Mouse (Mus musculus) ES-E14 (cell line): ENCODE data around the gene Nlgn3.

Experiments
- MAFK ChIP-seq: IDR thresholded peaks from 2 replicates; pipeline ENCODE4 v1.6.1; 2014; ENCODE audit warnings: mild to moderate bottlenecking, low read depth, low read length, inconsistent platforms; ENCODE audit not compliant: insufficient read depth
- ZC3H11A ChIP-seq: IDR thresholded peaks from 2 replicates; pipeline ENCODE4 v1.6.1; 2012; ENCODE audit warnings: low read depth, mild to moderate bottlenecking, inconsistent platforms, low read length, borderline replicate concordance
- ZNF384 ChIP-seq: IDR thresholded peaks from 2 replicates; pipeline ENCODE4 v1.6.1; 2012; ENCODE audit warnings: low read depth, low read length, inconsistent platforms

DNA sequence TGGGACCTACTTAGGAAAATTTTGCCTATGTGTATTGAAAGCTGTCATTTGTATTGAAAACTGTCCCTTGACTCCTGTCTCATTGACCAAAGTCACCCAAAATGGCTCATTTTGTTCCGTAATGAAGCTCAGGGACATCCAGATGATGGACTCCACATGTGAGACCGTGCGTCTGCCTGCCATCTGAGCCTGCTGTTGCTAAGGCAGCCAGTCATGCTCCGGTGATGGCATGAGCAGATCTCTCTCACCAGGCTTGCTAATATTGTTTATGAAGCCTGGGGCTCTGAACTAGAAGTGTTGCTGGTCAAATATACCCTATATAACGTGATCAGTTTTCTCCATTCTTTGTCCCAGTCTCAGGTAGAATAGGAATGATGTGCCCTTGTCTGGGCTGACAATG, 74.0 kb downstream of the Nlgn3 start:
- TF ChIP-seq ZNF384 (no peak), MAFK (no peak), ZC3H11A (no peak)
